Mouse (Mus musculus): ENCODE measurements around the gene Gabpb1.

Gabpb1 gene

DNA sequence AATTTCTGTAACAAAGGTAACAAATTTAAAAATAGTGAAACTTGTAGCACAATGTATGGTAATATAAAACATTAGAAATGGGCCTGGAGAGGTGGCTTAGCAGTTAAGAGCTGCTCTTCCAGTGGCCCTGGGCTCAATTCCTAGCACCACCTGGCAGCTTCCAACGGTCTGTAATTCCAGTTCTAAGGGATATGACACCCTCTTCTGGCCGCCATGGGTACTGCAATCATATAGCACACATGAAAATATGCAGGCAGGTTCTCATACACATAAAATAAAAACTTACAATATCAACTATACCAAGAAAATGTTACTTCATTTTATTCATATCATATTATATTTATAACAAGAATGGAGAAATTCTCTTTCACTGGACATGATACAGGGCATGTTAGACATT is 35.8 kb downstream of the Gabpb1 start:
- in situ Hi-C loops (cut with MboI, MseI): no loop called here

GRCm38 (mm10) chr2:126635939-126636823 is 40.0 kb downstream of the Gabpb1 start:
- in situ Hi-C loops (cut with MboI, MseI): no loop called here

GRCm38 (mm10) chr2:126633165-126633564 is 43.0 kb downstream of the Gabpb1 start:
- in situ Hi-C loops (cut with MboI, MseI): no loop called here

GRCm38 (mm10) chr2:126628455-126628995 is 47.6 kb downstream of the Gabpb1 start:
- in situ Hi-C loops (cut with MboI, MseI): loop anchor here (10.0 kb wide), 1 partner anchor 714 kb away; no protein-coding TSS in a partner anchor

DNA sequence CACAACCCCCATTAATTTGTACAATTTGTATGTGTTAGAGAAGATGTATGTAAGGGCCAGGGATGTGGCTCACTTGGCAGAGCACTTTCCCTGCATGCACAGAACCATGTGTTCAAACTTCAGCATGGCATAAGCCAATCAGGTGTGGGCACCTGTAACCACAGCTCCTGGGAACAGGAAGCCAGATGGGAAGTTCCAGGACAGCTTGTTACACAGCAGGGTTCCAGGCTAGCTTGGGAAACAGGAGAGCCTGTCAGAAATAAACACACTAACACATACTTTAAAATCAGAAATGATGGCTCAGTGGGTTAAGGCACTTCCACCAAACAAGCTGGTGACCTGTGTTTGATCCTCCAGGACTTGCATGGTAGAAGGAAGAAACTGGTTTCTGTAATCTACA is 53.0 kb downstream of the Gabpb1 start:
- in situ Hi-C loops (cut with MboI, MseI): loop anchor here (10.0 kb wide), 1 partner anchor 708 kb away; no protein-coding TSS in a partner anchor

- in situ Hi-C loops (cut with MboI, MseI): loop anchor here (10.0 kb wide), 1 partner anchor 708 kb away; no protein-coding TSS in a partner anchor
Measured at GRCm38 (mm10) chr2:126622455-126622854, 53.7 kb downstream of the Gabpb1 start.

DNA sequence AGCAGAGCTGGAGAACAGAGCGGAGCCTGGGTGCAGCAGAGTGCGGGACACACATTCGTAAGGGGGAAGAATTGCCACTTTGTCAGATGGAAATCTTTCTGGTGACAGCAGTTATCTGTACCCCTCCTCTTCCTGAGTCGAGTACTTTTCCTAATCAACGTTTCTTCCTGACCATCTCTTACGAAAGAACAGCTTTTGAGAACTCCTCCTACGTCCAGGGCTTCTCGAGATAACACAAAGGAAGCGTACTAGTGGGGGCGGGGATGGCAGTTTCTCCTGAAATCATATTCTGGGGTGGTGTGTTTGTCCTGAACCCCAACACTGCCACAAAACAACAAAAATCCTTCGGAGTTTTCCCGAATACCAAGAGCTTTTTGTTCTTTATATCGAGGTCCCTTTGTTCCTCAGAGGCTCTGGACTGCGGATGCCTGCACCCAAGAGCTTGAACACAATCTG is 56.9 kb downstream of the Gabpb1 start, which contains the start of gene Hdc:
Hdc (minus strand) TSS at position 51 of the 456 bp plus-strand sequence.
- in situ Hi-C loops (cut with MboI, MseI): no loop called here

DNA sequence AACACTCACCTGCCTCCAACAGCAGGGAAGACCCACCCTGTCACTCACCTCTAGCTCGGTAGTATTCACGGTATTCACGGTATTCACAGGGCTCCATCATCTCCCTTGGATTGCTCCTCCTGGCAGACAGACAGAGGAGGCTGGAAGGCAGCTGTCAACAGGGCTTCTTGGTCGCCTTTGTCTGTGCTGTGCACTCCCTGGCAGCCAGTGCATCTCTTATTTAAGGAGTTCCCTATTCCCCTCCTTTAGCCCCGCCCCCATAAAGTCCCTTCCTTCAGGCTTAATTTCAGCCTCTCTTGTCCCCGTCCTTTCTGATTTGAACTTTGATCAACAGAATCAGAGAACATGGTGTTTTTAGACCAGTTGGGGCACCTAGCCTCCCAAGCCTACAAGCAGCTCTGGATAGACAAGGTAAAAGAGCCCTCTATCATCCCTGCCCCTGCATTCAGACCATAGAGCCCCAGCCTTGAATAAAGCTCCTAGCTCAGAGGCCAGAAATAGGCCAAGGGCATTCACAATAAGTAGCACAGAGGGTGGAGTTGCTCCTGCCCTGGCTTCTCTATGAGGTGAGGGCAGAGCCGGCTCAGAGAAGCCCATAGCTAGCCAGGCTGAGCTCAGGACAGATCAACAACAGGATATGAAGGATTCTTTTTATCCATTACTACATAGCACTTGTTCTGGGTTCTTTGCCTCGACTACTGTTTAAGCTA is 57.5 kb downstream of the Gabpb1 start:
- in situ Hi-C loops (cut with MboI, MseI): no loop called here

- in situ Hi-C loops (cut with MboI, MseI): no loop called here
Measured at GRCm38 (mm10) chr2:126615355-126615754, 60.8 kb downstream of the Gabpb1 start.

- in situ Hi-C loops (cut with MboI, MseI): loop anchor here (5.0 kb wide), 1 partner anchor 48 kb away; no protein-coding TSS in a partner anchor
Measured at GRCm38 (mm10) chr2:126609600-126609999, 66.5 kb downstream of the Gabpb1 start.

DNA sequence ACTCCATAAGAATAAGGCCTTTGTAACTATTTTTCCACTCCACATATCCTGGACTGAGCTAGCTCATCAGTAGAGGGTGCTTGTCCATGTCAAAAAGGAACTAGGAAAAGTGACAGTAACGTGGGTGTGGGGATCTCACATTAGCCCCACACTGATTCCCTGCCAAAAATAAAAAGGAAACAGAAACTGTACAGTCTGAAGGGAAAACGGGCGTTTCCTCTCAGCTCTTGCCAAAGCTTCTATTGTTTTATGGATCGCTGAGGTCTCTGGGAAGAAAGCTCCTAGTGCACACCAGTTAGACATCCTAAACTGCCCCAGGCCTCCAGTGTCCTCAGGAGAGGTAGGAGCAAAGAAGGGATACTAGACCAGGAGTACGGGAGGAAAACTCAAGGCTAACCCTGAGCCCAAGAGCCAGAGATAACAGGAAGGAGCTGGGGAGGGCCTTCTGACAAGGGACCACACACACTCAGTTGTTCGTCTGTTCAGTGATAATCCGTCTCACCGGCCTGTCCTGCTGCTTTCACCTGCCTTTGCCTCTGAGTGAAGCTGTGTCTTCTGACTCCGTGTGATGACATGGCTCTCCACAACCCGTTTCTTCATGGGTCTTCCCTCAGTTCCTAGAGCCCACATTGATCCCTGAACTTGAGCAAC is 68.5 kb downstream of the Gabpb1 start:
- in situ Hi-C loops (cut with MboI, MseI): loop anchor here (5.0 kb wide), 1 partner anchor 50 kb away; no protein-coding TSS in a partner anchor

GRCm38 (mm10) chr2:126606688-126607062 is 69.5 kb downstream of the Gabpb1 start:
- in situ Hi-C loops (cut with MboI, MseI): loop anchor here (5.0 kb wide), 1 partner anchor 51 kb away; no protein-coding TSS in a partner anchor

DNA sequence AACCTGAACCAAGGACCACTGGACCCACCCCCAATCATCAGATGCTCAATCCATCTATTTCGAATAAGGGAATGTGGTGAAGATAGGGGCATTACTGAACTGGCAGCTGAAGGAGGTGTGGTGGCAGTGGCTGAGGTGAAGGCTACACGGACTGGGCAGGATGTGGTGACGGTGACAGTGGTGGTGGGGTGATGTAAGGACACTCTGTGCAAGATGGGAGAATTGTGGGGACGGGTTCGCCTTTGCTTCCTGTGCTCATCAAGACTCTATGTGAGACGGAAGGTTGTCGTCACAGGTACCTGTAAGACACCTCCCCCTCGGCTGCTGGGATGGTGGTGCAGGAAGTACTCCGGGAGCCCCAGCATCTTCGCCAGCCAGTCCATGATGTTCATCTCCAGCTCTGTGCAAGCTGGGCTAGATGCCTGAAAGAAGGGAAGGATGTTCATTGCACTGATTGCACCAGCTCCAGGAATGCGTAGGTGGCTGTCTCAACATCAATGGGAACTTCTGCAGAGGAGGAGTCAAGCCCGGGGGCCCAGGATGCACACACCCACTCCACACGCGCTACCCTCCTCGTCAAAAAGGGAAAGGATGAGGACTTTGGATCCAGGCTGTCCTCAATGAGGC is 70.0 kb downstream of the Gabpb1 start:
- in situ Hi-C loops (cut with MboI, MseI): loop anchor here (5.0 kb wide), 1 partner anchor 51 kb away; no protein-coding TSS in a partner anchor

- in situ Hi-C loops (cut with MboI, MseI): no loop called here
Measured at GRCm38 (mm10) chr2:126601918-126602600, 74.1 kb downstream of the Gabpb1 start.

DNA sequence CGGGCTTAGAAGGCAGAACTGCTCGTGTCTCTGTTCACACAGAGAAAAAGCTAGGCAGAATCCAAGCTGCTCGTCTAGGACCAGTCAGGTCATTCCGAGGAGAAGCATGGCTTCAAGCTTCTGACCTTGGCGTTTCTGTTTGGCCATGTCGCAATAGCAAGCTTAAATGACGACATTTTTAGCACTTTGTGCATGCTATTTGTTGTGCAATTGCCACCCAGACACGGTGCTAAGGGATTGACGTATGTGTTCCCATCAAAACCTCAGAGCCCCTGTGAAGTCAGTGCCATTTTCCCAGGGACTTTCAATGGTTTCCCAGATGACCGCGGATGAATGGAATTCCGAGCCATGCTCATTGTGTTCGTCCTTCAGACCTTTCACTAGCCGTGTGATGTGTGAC is 75.6 kb downstream of the Gabpb1 start:
- in situ Hi-C loops (cut with MboI, MseI): no loop called here

GRCm38 (mm10) chr2:126599005-126599404 is 77.1 kb downstream of the Gabpb1 start:
- in situ Hi-C loops (cut with MboI, MseI): no loop called here

DNA sequence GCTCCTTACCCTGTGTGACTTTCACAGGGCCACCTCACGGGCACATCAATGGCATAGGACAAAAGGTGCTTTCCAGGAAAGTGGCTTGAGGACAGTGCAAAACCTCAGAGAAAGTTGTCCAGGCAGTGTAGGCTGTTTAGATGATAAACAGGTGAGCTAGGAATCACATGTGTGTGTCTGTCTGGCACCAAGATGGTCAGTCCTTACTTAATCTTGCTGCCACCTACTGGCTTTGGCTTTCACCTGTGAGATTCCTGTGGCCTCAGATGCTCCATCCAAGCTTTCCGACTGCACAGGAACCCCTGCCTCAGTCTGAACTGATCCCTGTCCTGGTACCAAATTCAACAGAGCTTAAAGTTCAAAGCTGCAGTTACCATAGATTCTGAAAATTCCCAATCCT is 77.8 kb downstream of the Gabpb1 start:
- in situ Hi-C loops (cut with MboI, MseI): no loop called here

DNA sequence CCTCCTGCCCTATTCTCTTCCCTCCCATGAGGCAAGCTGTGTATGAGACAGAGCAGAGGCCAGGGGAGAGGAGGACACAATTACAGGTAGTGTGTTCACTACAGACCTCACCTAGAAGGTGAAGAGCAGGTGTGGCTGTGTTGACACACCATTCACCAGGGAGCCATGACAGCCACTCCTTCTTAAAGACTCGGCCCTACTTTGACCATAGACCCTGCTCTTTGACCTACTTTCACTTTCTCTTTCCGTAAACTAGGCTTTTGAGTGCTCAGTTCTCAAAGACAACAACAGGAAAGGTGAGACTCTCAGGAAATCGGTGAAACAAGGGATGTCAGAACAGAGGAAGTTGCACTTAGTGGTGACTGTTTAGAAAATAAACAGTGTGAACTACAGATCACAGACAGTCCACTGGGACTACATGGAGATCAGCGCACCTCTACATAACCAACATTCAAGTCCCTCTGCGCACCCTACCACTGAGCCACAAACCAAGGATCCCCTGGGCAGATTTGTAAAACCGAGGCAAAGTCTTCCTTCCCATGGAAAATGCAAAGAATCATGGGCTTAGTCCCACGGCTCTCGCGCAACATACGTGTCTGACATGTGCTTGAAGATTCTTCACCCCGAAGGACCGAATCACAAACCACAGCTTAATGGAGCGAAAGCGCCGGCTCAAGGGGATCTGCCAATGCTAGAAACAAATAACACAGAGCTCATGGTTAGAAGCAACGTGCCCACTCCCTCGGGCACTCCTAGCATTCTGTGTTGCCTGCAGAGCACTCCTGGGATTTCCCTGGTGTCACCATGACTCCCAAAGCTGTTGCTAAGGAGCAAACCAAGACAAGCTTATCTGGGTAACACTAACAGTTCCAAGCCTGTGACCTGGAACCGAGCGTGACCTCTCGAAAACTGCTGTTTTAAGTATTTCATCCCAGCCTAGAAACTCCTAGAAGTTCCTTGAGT is 78.6 kb downstream of the Gabpb1 start:
- in situ Hi-C loops (cut with MboI, MseI): no loop called here

Measured in T-helper 1 cell (primary cell).